Mouse (Mus musculus): Measurements from ENCODE around the gene Icam4. TPM values are rescaled to one million over a fixed set of nuclear protein-coding genes. Genes with fewer than 3 reads are reported as not detected.

The Icam4 gene
- polyA plus RNA-seq, 1 experiment from 2014 or later = 5.1 TPM

- H3K9me3 ChIP-seq = no peaks in the 10 kb centered on the region
Observed at GRCm38 (mm10) chr9:21030781-21031250, 1.6 kb downstream of the Icam4 start.

GRCm38 (mm10) chr9:21031251-21031895 is 2.2 kb downstream of the Icam4 start:
- under 1% methylated on average over 36 of the region's 36 CpGs for WGBS
- DNase-seq (ENCODE audit: low spot score) = peak; percentile 72
- H3K27ac ChIP-seq (replicated peaks) = no peak overlapping the region
- peaks cover 71% of the 10 kb centered on the region for H3K4me1 ChIP-seq
- H3K4me3 ChIP-seq = peak overlapping the region; percentile 57
- peaks cover 100% of the 10 kb centered on the region for H3K27me3 ChIP-seq (replicated peaks; ENCODE audit: low read depth, poor library complexity, severe bottlenecking)
- no peaks in the 10 kb centered on the region for H3K36me3 ChIP-seq (replicated peaks)
- H3K9me3 ChIP-seq = no peaks in the 10 kb centered on the region

More at GRCm38 (mm10) chr9:21030781-21031250, 1.6 kb downstream of the Icam4 start:
- no peaks in the 10 kb centered on the region for H3K36me3 ChIP-seq (replicated peaks)
- peaks cover 67% of the 10 kb centered on the region for H3K4me1 ChIP-seq
- peaks cover 100% of the 10 kb centered on the region for H3K27me3 ChIP-seq (replicated peaks; ENCODE audit: low read depth, poor library complexity, severe bottlenecking)
- no peak overlapping the region for H3K27ac ChIP-seq (replicated peaks)
- whole genome bisulfite sequencing = under 1% methylated on average over 13 of the region's 13 CpGs
- peak overlapping the region; percentile 57 for H3K4me3 ChIP-seq
- DNase-seq (ENCODE audit: low spot score) = peak; percentile 88

GRCm38 (mm10) chr9:21031896-21032351 is 2.8 kb downstream of the Icam4 start, which contains the start of gene Icam5:
TSS of gene Icam5 (plus strand) at chr9:21032073.
- H3K4me3 ChIP-seq = peak within 1 kb of the TSS; percentile 57
- H3K27me3 ChIP-seq (replicated peaks; ENCODE audit: low read depth, poor library complexity, severe bottlenecking) = peaks cover 100% of the 10 kb centered on the region
- no peaks in the 10 kb centered on the region for H3K36me3 ChIP-seq (replicated peaks)
- peak; percentile 53 for DNase-seq (ENCODE audit: low spot score)
- H3K27ac ChIP-seq (replicated peaks) = no peak within 1 kb of the TSS
- no peaks in the 10 kb centered on the region for H3K9me3 ChIP-seq
- under 1% methylated on average over 35 of the region's 35 CpGs for WGBS
- peaks cover 76% of the 10 kb centered on the region for H3K4me1 ChIP-seq

GRCm38 (mm10) chr9:21032491-21032890 is 3.3 kb downstream of the Icam4 start:
- peaks cover 82% of the 10 kb centered on the region for H3K4me1 ChIP-seq
- H3K4me3 ChIP-seq = peak overlapping the region; percentile 57
- 4% methylated on average over 7 of the region's 7 CpGs for WGBS
- H3K9me3 ChIP-seq = no peaks in the 10 kb centered on the region
- no peaks in the 10 kb centered on the region for H3K36me3 ChIP-seq (replicated peaks)
- DNase-seq (ENCODE audit: low spot score) = no peak
- peaks cover 100% of the 10 kb centered on the region for H3K27me3 ChIP-seq (replicated peaks; ENCODE audit: low read depth, poor library complexity, severe bottlenecking)
- H3K27ac ChIP-seq (replicated peaks) = no peak overlapping the region

GRCm38 (mm10) chr9:21033136-21033535 is 4.0 kb downstream of the Icam4 start:
- peak overlapping the region; percentile 57 for H3K4me3 ChIP-seq
- H3K4me1 ChIP-seq = peaks cover 85% of the 10 kb centered on the region
- DNase-seq (ENCODE audit: low spot score) = peak; percentile 83
- H3K36me3 ChIP-seq (replicated peaks) = no peaks in the 10 kb centered on the region
- no peaks in the 10 kb centered on the region for H3K9me3 ChIP-seq
- H3K27ac ChIP-seq (replicated peaks) = no peak overlapping the region
- WGBS = under 1% methylated on average over 34 of the region's 34 CpGs
- H3K27me3 ChIP-seq (replicated peaks; ENCODE audit: low read depth, poor library complexity, severe bottlenecking) = peaks cover 100% of the 10 kb centered on the region

- Histone ChIP-seq H3K4me3 (peak overlapping the region; percentile 8; the same call in 1 of the 2 replicates), H3K4me1 (peaks cover 80% of the 10 kb centered on the region), H3K27me3 (replicated peaks; ENCODE audit: low read depth, poor library complexity, severe bottlenecking) (peaks cover 100% of the 10 kb centered on the region), H3K27ac (replicated peaks) (no peak overlapping the region), H3K36me3 (replicated peaks) (no peaks in the 10 kb centered on the region), H3K9me3 (peaks cover 3% of the 10 kb centered on the region; the same call in 1 of the 2 replicates)
- 1% methylated on average over 17 of the region's 17 CpGs for WGBS
- DNase-seq (ENCODE audit: low spot score) = peak; percentile 62
Observed at GRCm38 (mm10) chr9:21034481-21035085, 5.4 kb downstream of the Icam4 start.

- Histone ChIP-seq H3K27me3 (replicated peaks; ENCODE audit: low read depth, poor library complexity, severe bottlenecking) (peaks cover 100% of the 10 kb centered on the region), H3K9me3 (peaks cover 3% of the 10 kb centered on the region; the same call in 1 of the 2 replicates), H3K4me1 (peaks cover 70% of the 10 kb centered on the region), H3K4me3 (0 out of 2 replicates have a peak overlapping the region, but pooled peaks have one; percentile 2), H3K36me3 (replicated peaks) (no peaks in the 10 kb centered on the region), H3K27ac (replicated peaks) (no peak overlapping the region)
- WGBS = 13% methylated on average over 9 of the region's 9 CpGs
- DNase-seq (ENCODE audit: low spot score) = no peak
Observed at GRCm38 (mm10) chr9:21035586-21035985, 6.4 kb downstream of the Icam4 start.

GRCm38 (mm10) chr9:21036161-21036560 is 7.0 kb downstream of the Icam4 start:
- Histone ChIP-seq H3K27ac (replicated peaks) (no peak overlapping the region), H3K9me3 (peaks cover 3% of the 10 kb centered on the region; the same call in 1 of the 2 replicates), H3K36me3 (replicated peaks) (no peaks in the 10 kb centered on the region), H3K4me1 (peaks cover 68% of the 10 kb centered on the region), H3K4me3 (0 out of 2 replicates have a peak overlapping the region, but pooled peaks have one; percentile 2), H3K27me3 (replicated peaks; ENCODE audit: low read depth, poor library complexity, severe bottlenecking) (peaks cover 100% of the 10 kb centered on the region)
- 5% methylated on average over 20 of the region's 20 CpGs for WGBS
- DNase-seq (ENCODE audit: low spot score) = peak; percentile 38

GRCm38 (mm10) chr9:21036666-21037065 is 7.5 kb downstream of the Icam4 start:
- peaks cover 3% of the 10 kb centered on the region; the same call in 1 of the 2 replicates for H3K9me3 ChIP-seq
- H3K27me3 ChIP-seq (replicated peaks; ENCODE audit: low read depth, poor library complexity, severe bottlenecking) = peaks cover 100% of the 10 kb centered on the region
- H3K4me1 ChIP-seq = peaks cover 67% of the 10 kb centered on the region
- no peak overlapping the region for H3K27ac ChIP-seq (replicated peaks)
- H3K36me3 ChIP-seq (replicated peaks) = no peaks in the 10 kb centered on the region
- peak overlapping the region; percentile 48 for H3K4me3 ChIP-seq
- WGBS = under 1% methylated on average over 22 of the region's 22 CpGs
- peak; percentile 39 for DNase-seq (ENCODE audit: low spot score)

- H3K36me3 ChIP-seq (replicated peaks) = no peaks in the 10 kb centered on the region
Observed at GRCm38 (mm10) chr9:21037481-21037891, 8.3 kb downstream of the Icam4 start.

GRCm38 (mm10) chr9:21039779-21040178 is 10.6 kb downstream of the Icam4 start:
- no peak overlapping the region for H3K4me3 ChIP-seq
- H3K4me1 ChIP-seq = peaks cover 41% of the 10 kb centered on the region
- H3K27me3 ChIP-seq (replicated peaks; ENCODE audit: low read depth, poor library complexity, severe bottlenecking) = peaks cover 71% of the 10 kb centered on the region
- no peak overlapping the region for H3K27ac ChIP-seq (replicated peaks)
- 78% methylated on average over 3 of the region's 3 CpGs for WGBS
- H3K9me3 ChIP-seq = peaks cover 3% of the 10 kb centered on the region; the same call in 1 of the 2 replicates
- H3K36me3 ChIP-seq (replicated peaks) = no peaks in the 10 kb centered on the region
- no peak for DNase-seq (ENCODE audit: low spot score)

More at GRCm38 (mm10) chr9:21037481-21037891, 8.3 kb downstream of the Icam4 start:
- Histone ChIP-seq H3K9me3 (peaks cover 3% of the 10 kb centered on the region; the same call in 1 of the 2 replicates), H3K4me1 (peaks cover 59% of the 10 kb centered on the region), H3K27me3 (replicated peaks; ENCODE audit: low read depth, poor library complexity, severe bottlenecking) (peaks cover 94% of the 10 kb centered on the region), H3K4me3 (peak overlapping the region; percentile 48), H3K27ac (replicated peaks) (peak overlapping the region; percentile 3; the same call in 1 of the 2 replicates)
- WGBS = 1% methylated on average over 31 of the region's 31 CpGs
- DNase-seq (ENCODE audit: low spot score) = peak; percentile 63

- Histone ChIP-seq H3K27ac (replicated peaks) (no peak overlapping the region), H3K27me3 (replicated peaks; ENCODE audit: low read depth, poor library complexity, severe bottlenecking) (peaks cover 55% of the 10 kb centered on the region), H3K4me3 (no peak overlapping the region), H3K9me3 (peaks cover 3% of the 10 kb centered on the region; the same call in 1 of the 2 replicates), H3K4me1 (peaks cover 30% of the 10 kb centered on the region), H3K36me3 (replicated peaks) (no peaks in the 10 kb centered on the region)
- WGBS = 41% methylated on average over 4 of the region's 4 CpGs
- DNase-seq (ENCODE audit: low spot score) = no peak
Observed at GRCm38 (mm10) chr9:21041308-21041707, 12.1 kb downstream of the Icam4 start.
